Mouse (Mus musculus) liver, embryonic 11.5 days (tissue): ENCODE data around the gene Maml2. TPM values are rescaled to one million over a fixed set of nuclear protein-coding genes. Genes with fewer than 3 reads are reported as not detected.

ENCODE experiments used
- ATAC-seq: fragments of 200-750 bp; cut with Nextera tagmentation; replicated peaks from 2 replicates; pipeline ENCODE4 v1.8.0; 2017; ENCODE audit warnings: moderate number of reproducible peaks, mild to moderate bottlenecking, moderate TSS enrichment, moderate library complexity; ENCODE audit not compliant: low FRiP score
- DNase-seq: peaks from one replicate; pipeline ENCODE4 v3.0.0-alpha.2; 2017; ENCODE audit warnings: low spot score
- H3K27ac ChIP-seq: fragments of 300-500 bp; sonication (generic); 2 replicates; pipeline ENCODE4 v1.5.1; 2014; ENCODE audit warnings: mild to moderate bottlenecking, low read depth, low read length, control low read depth
- H3K27me3 ChIP-seq: fragments of 300-500 bp; sonication (generic); replicated peaks from 2 replicates; pipeline ENCODE4 v1.6.1; 2014; ENCODE audit warnings: low read length, mixed read lengths; ENCODE audit not compliant: control insufficient read depth, insufficient read depth
- H3K36me3 ChIP-seq: fragments of 300-500 bp; sonication (generic); 2 replicates; pipeline ENCODE4 v1.6.1; 2014; ENCODE audit warnings: mild to moderate bottlenecking, low read length, moderate library complexity, mixed read lengths; ENCODE audit not compliant: control insufficient read depth, insufficient read depth
- H3K4me1 ChIP-seq: fragments of 300-500 bp; sonication (generic); replicated peaks from 2 replicates; pipeline ENCODE4 v1.6.1; 2014; ENCODE audit warnings: low read length, mixed read lengths; ENCODE audit not compliant: control insufficient read depth, insufficient read depth
- H3K4me2 ChIP-seq: fragments of 300-500 bp; sonication (generic); 2 replicates; pipeline ENCODE4 v1.6.1; 2014; ENCODE audit warnings: mild to moderate bottlenecking, control low read depth, moderate library complexity
- H3K4me3 ChIP-seq: fragments of 300-500 bp; sonication (generic); 2 replicates; pipeline ENCODE4 v1.5.1; 2014; ENCODE audit warnings: low read depth, low read length, control low read depth
- H3K9ac ChIP-seq: fragments of 300-500 bp; sonication (generic); 2 replicates; pipeline ENCODE4 v1.6.1; 2014; ENCODE audit warnings: low read depth, low read length, control low read depth
- H3K9me3 ChIP-seq: fragments of 300-500 bp; sonication (generic); 2 replicates; pipeline ENCODE4 v1.6.1; 2016; ENCODE audit warnings: low read length, inconsistent platforms, mixed read lengths; ENCODE audit not compliant: control insufficient read depth
- WGBS: fragments of 180-500 bp; shearing (Covaris S2); extraction: QIAGEN DNeasy Blood & Tissue Kit; methylation state at CpG from one replicate; pipeline ENCODE4 v1.1.7; 2014; 5-methylcytosine and 5-hydroxymethylcytosine counted together
- polyA plus RNA-seq: library from polyadenylated mRNA; unstranded; fragments of >200 nt; fragmentation: Nextera tagmentation; extraction: Ambion mirVana; gene quantifications from 2 replicates; pipeline ENCODE4 v1.2.1, GENCODE M21; 2014

Maml2 gene
- polyA plus RNA-seq, 1 experiment from 2014 or later: 3.4 TPM

GRCm38 (mm10) chr9:13681147-13681546, 383.4 kb downstream of the Maml2 start:
- Histone ChIP-seq H3K4me2 (no peak overlapping the region), H3K4me1 (peaks cover 5% of the 10 kb centered on the region), H3K9me3 (no peaks in the 10 kb centered on the region), H3K9ac (no peak overlapping the region), H3K27ac (no peak overlapping the region), H3K36me3 (no peaks in the 10 kb centered on the region), H3K4me3 (no peak overlapping the region), H3K27me3 (no peaks in the 10 kb centered on the region)
- 85% methylated on average over 8 of the region's 8 CpGs for WGBS
- no peak for ATAC-seq
- no peak for DNase-seq

GRCm38 (mm10) chr9:13681581-13682038, 383.9 kb downstream of the Maml2 start:
- DNase-seq: peak; percentile 37
- H3K4me2 ChIP-seq: no peak overlapping the region
- peak; percentile 46; the same call in 1 of the 2 replicates for ATAC-seq
- no peak overlapping the region for H3K27ac ChIP-seq
- no peaks in the 10 kb centered on the region for H3K27me3 ChIP-seq
- no peaks in the 10 kb centered on the region for H3K36me3 ChIP-seq
- H3K4me1 ChIP-seq: peaks cover 5% of the 10 kb centered on the region
- no peak overlapping the region for H3K4me3 ChIP-seq
- no peak overlapping the region for H3K9ac ChIP-seq
- 26% methylated on average over 8 of the region's 8 CpGs for WGBS
- H3K9me3 ChIP-seq: no peaks in the 10 kb centered on the region

- H3K9me3 ChIP-seq: no peaks in the 10 kb centered on the region
- no peak overlapping the region for H3K4me2 ChIP-seq
- DNase-seq (no peak), ATAC-seq (no peak)
- no peak overlapping the region for H3K4me3 ChIP-seq
- no peak overlapping the region for H3K9ac ChIP-seq
- no peak overlapping the region for H3K27ac ChIP-seq
- no peaks in the 10 kb centered on the region for H3K36me3 ChIP-seq
- 85% methylated on average over 6 of the region's 6 CpGs for WGBS
- H3K27me3 ChIP-seq: no peaks in the 10 kb centered on the region
- H3K4me1 ChIP-seq: peaks cover 3% of the 10 kb centered on the region
Observed at GRCm38 (mm10) chr9:13684327-13684934, 386.7 kb downstream of the Maml2 start.

GRCm38 (mm10) chr9:13686977-13687659, 389.4 kb downstream of the Maml2 start:
- Histone ChIP-seq H3K36me3 (no peaks in the 10 kb centered on the region), H3K27me3 (no peaks in the 10 kb centered on the region), H3K4me1 (no peaks in the 10 kb centered on the region; the same call in 1 of the 2 replicates), H3K4me3 (no peak overlapping the region), H3K9me3 (no peaks in the 10 kb centered on the region), H3K4me2 (no peak overlapping the region), H3K27ac (no peak overlapping the region), H3K9ac (no peak overlapping the region)
- no peak for DNase-seq
- no peak for ATAC-seq
- 81% methylated on average over 19 of the region's 19 CpGs for WGBS

- H3K4me2 ChIP-seq: no peak overlapping the region
- H3K9ac ChIP-seq: no peak overlapping the region
- no peak overlapping the region for H3K4me3 ChIP-seq
- H3K4me1 ChIP-seq: no peaks in the 10 kb centered on the region; the same call in 1 of the 2 replicates
- H3K36me3 ChIP-seq: no peaks in the 10 kb centered on the region
- no peaks in the 10 kb centered on the region for H3K27me3 ChIP-seq
- no peak overlapping the region for H3K27ac ChIP-seq
- WGBS: 71% methylated on average over 9 of the region's 9 CpGs
- no peak for ATAC-seq
- no peaks in the 10 kb centered on the region for H3K9me3 ChIP-seq
- DNase-seq: no peak
Observed at GRCm38 (mm10) chr9:13688997-13689396, 391.2 kb downstream of the Maml2 start.

- DNase-seq (no peak), ATAC-seq (no peak)
- 60% methylated on average over 8 of the region's 8 CpGs for WGBS
- Histone ChIP-seq H3K4me2 (no peak overlapping the region), H3K36me3 (no peaks in the 10 kb centered on the region), H3K27me3 (no peaks in the 10 kb centered on the region), H3K9me3 (no peaks in the 10 kb centered on the region), H3K9ac (no peak overlapping the region), H3K4me1 (no peaks in the 10 kb centered on the region; the same call in 1 of the 2 replicates), H3K27ac (no peak overlapping the region), H3K4me3 (no peak overlapping the region)
Observed at GRCm38 (mm10) chr9:13690321-13690720, 392.6 kb downstream of the Maml2 start.

GRCm38 (mm10) chr9:13693693-13694284, 396.0 kb downstream of the Maml2 start:
- Histone ChIP-seq H3K4me3 (no peak overlapping the region), H3K9ac (no peak overlapping the region), H3K4me1 (no peaks in the 10 kb centered on the region; the same call in 1 of the 2 replicates), H3K9me3 (no peaks in the 10 kb centered on the region), H3K27ac (no peak overlapping the region), H3K36me3 (no peaks in the 10 kb centered on the region), H3K27me3 (no peaks in the 10 kb centered on the region), H3K4me2 (no peak overlapping the region)
- 81% methylated on average over 3 of the region's 3 CpGs for WGBS
- DNase-seq (no peak), ATAC-seq (no peak)

GRCm38 (mm10) chr9:13694293-13694692, 396.5 kb downstream of the Maml2 start:
- no peak overlapping the region for H3K27ac ChIP-seq
- no peaks in the 10 kb centered on the region for H3K36me3 ChIP-seq
- no peak overlapping the region for H3K4me3 ChIP-seq
- H3K27me3 ChIP-seq: no peaks in the 10 kb centered on the region
- H3K9ac ChIP-seq: no peak overlapping the region
- DNase-seq (no peak), ATAC-seq (no peak)
- no peaks in the 10 kb centered on the region for H3K9me3 ChIP-seq
- no peaks in the 10 kb centered on the region for H3K4me1 ChIP-seq
- H3K4me2 ChIP-seq: no peak overlapping the region
- 75% methylated on average over 5 of the region's 5 CpGs for WGBS
